Mouse (Mus musculus): ENCODE results near the gene Ubxn2a. TPM values are rescaled to one million over a fixed set of nuclear protein-coding genes. Genes with fewer than 3 reads are reported as not detected.

Ubxn2a gene
- polyA plus RNA-seq, 1 experiment from 2014 or later = 30.0 TPM

DNA sequence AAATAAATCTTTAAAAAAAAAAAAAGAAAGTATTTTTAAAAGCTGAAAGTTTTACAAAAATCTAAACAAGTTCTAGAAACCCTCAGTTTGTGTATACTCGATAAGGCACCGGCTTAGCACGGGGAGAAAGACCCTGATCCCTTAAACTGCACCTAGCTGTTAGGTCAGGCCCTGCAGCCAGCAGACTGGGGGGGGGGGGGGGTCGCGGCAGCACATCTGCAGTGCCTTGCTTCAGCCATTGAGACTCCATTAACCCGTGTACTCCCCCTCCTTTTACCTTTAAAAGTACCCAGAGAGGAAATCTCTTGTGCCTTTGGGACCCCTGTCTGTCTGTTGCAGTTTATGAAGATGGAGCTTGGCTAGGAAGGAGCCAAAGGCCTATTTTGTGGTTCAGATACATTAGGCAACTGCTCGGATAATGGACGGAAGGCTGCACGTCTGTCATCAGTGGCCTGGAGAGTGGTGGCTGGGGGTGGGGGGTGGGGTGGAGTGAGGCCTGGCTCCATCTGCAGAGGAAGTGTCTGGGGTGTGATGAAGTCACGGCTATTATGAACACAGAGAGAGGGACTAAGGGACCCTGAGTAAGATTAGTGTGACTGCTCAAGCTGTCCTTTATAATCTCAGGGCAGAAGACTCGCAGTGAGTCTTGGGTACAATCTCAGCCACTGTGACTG is 48.1 kb downstream of the Ubxn2a start:
- H3K9ac ChIP-seq (ENCODE audit: low read length) = no peak overlapping the region
- H3K27ac ChIP-seq (ENCODE audit: low read depth) = no peak overlapping the region
- H3K4me2 ChIP-seq (ENCODE audit: low read length) = no peak overlapping the region
- no peak for DNase-seq (ENCODE audit: low spot score)
- no peaks in the 10 kb centered on the region for H3K27me3 ChIP-seq (replicated peaks; ENCODE audit: control insufficient read depth, insufficient read depth, low read length)
- 53% methylated on average over 11 of the region's 11 CpGs for WGBS
- ATAC-seq (replicated peaks; ENCODE audit: low FRiP score, low TSS enrichment, low read depth) = no peak
- no peak overlapping the region for H3K4me3 ChIP-seq (ENCODE audit: low read depth, low read length)
- H3K9me3 ChIP-seq (ENCODE audit: control insufficient read depth, low read length) = no peaks in the 10 kb centered on the region
- peaks cover 14% of the 10 kb centered on the region for H3K36me3 ChIP-seq (ENCODE audit: control insufficient read depth, insufficient read depth, low read length)
- peaks cover 9% of the 10 kb centered on the region for H3K4me1 ChIP-seq (replicated peaks; ENCODE audit: control insufficient read depth, insufficient read depth, low read length)

DNA sequence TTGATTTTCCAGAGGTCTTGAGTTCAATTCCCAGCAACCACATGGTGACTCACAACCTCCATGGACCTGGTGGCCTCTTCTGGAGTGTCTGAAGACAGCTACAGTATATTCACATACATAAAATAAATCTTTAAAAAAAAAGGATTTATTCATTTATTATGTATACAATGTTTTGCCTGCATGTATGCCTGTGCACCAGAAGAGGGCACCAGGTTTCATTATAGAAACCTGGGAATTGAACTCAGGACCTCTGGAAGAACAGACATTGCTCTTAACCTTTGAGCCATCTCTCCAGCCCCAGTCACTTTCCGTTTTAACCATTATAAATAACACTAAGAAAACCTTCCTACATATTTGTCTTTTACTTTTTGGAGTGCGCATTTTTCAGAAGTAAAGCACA is 50.7 kb downstream of the Ubxn2a start:
- H3K4me3 ChIP-seq (ENCODE audit: low read depth, low read length) = no peak overlapping the region
- 91% methylated on average over 2 of the region's 2 CpGs for WGBS
- no peaks in the 10 kb centered on the region for H3K4me1 ChIP-seq (replicated peaks; ENCODE audit: control insufficient read depth, insufficient read depth, low read length)
- H3K9ac ChIP-seq (ENCODE audit: low read length) = no peak overlapping the region
- no peak for ATAC-seq (replicated peaks; ENCODE audit: low FRiP score, low TSS enrichment, low read depth)
- no peak overlapping the region for H3K4me2 ChIP-seq (ENCODE audit: low read length)
- no peaks in the 10 kb centered on the region for H3K9me3 ChIP-seq (ENCODE audit: control insufficient read depth, low read length)
- no peaks in the 10 kb centered on the region for H3K27me3 ChIP-seq (replicated peaks; ENCODE audit: control insufficient read depth, insufficient read depth, low read length)
- DNase-seq (ENCODE audit: low spot score) = no peak
- H3K36me3 ChIP-seq (ENCODE audit: control insufficient read depth, insufficient read depth, low read length) = peaks cover 14% of the 10 kb centered on the region
- H3K27ac ChIP-seq (ENCODE audit: low read depth) = no peak overlapping the region

- Histone ChIP-seq H3K9me3 (ENCODE audit: control insufficient read depth, low read length) (no peaks in the 10 kb centered on the region), H3K36me3 (ENCODE audit: control insufficient read depth, insufficient read depth, low read length) (peaks cover 21% of the 10 kb centered on the region), H3K4me1 (replicated peaks; ENCODE audit: control insufficient read depth, insufficient read depth, low read length) (no peaks in the 10 kb centered on the region), H3K27me3 (replicated peaks; ENCODE audit: control insufficient read depth, insufficient read depth, low read length) (no peaks in the 10 kb centered on the region), H3K9ac (ENCODE audit: low read length) (no peak overlapping the region), H3K4me3 (ENCODE audit: low read depth, low read length) (no peak overlapping the region), H3K27ac (ENCODE audit: low read depth) (no peak overlapping the region), H3K4me2 (ENCODE audit: low read length) (no peak overlapping the region)
- DNase-seq (ENCODE audit: low spot score) (no peak), ATAC-seq (replicated peaks; ENCODE audit: low FRiP score, low TSS enrichment, low read depth) (no peak)
- 98% methylated on average over 5 of the region's 5 CpGs for WGBS
These were observed 51.3 kb downstream of the Ubxn2a start for GRCm38 (mm10) chr12:4856160-4856559.

GRCm38 (mm10) chr12:4843741-4844140 is 63.8 kb downstream of the Ubxn2a start:
- H3K27me3 ChIP-seq (replicated peaks; ENCODE audit: control insufficient read depth, insufficient read depth, low read length) = 0 out of 2 replicates have a peak, but pooled peaks cover 3% of the 10 kb centered on the region
- H3K36me3 ChIP-seq (ENCODE audit: control insufficient read depth, insufficient read depth, low read length) = no peaks in the 10 kb centered on the region
- 0% methylated on average over 12 of the region's 12 CpGs for WGBS
- H3K27ac ChIP-seq (ENCODE audit: low read depth) = peak overlapping the region; percentile 7; the same call in 1 of the 2 replicates
- peaks cover 9% of the 10 kb centered on the region for H3K4me1 ChIP-seq (replicated peaks; ENCODE audit: control insufficient read depth, insufficient read depth, low read length)
- H3K9ac ChIP-seq (ENCODE audit: low read length) = peak overlapping the region; percentile 42
- peak; percentile 76 for DNase-seq (ENCODE audit: low spot score)
- H3K4me2 ChIP-seq (ENCODE audit: low read length) = peak overlapping the region; percentile 72
- no peaks in the 10 kb centered on the region for H3K9me3 ChIP-seq (ENCODE audit: control insufficient read depth, low read length)
- ATAC-seq (replicated peaks; ENCODE audit: low FRiP score, low TSS enrichment, low read depth) = no peak
- H3K4me3 ChIP-seq (ENCODE audit: low read depth, low read length) = peak overlapping the region; percentile 57

GRCm38 (mm10) chr12:4842890-4843597 is 64.5 kb downstream of the Ubxn2a start, which contains the start of gene Wdcp:
TSS of gene Wdcp (plus strand) at chr12:4843303.
- peak; percentile 93 for DNase-seq (ENCODE audit: low spot score)
- 1% methylated on average over 30 of the region's 30 CpGs for WGBS
- Histone ChIP-seq H3K4me2 (ENCODE audit: low read length) (peak within 1 kb of the TSS; percentile 72), H3K4me3 (ENCODE audit: low read depth, low read length) (peak within 1 kb of the TSS; percentile 57), H3K27ac (ENCODE audit: low read depth) (peak within 1 kb of the TSS; percentile 7; the same call in 1 of the 2 replicates), H3K27me3 (replicated peaks; ENCODE audit: control insufficient read depth, insufficient read depth, low read length) (0 out of 2 replicates have a peak, but pooled peaks cover 3% of the 10 kb centered on the region), H3K9me3 (ENCODE audit: control insufficient read depth, low read length) (no peaks in the 10 kb centered on the region), H3K9ac (ENCODE audit: low read length) (peak within 1 kb of the TSS; percentile 42), H3K36me3 (ENCODE audit: control insufficient read depth, insufficient read depth, low read length) (no peaks in the 10 kb centered on the region), H3K4me1 (replicated peaks; ENCODE audit: control insufficient read depth, insufficient read depth, low read length) (peaks cover 9% of the 10 kb centered on the region)
- peak; percentile 89 for ATAC-seq (replicated peaks; ENCODE audit: low FRiP score, low TSS enrichment, low read depth)

DNA sequence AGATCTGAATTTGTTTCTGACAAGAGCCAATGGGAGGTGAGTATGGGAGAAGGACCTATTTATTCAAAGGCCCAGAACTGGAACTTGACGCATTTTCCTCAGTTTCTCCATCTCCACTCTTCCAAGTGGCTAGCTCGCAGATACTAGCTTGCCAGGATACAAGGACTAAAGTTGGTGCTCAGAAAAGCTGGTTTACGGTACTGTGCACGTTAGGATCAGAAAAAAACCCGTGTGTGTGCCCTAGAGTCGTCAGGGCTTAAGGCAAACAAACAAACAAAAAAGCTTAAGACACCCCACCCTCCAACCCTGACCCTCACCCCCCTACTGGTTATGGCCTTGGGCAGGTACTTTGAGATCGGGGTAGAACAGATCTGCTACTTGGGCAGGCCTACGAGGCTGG is 65.0 kb downstream of the Ubxn2a start:
- Histone ChIP-seq H3K36me3 (ENCODE audit: control insufficient read depth, insufficient read depth, low read length) (no peaks in the 10 kb centered on the region), H3K9me3 (ENCODE audit: control insufficient read depth, low read length) (no peaks in the 10 kb centered on the region), H3K4me3 (ENCODE audit: low read depth, low read length) (no peak overlapping the region), H3K9ac (ENCODE audit: low read length) (no peak overlapping the region), H3K27me3 (replicated peaks; ENCODE audit: control insufficient read depth, insufficient read depth, low read length) (0 out of 2 replicates have a peak, but pooled peaks cover 3% of the 10 kb centered on the region), H3K4me1 (replicated peaks; ENCODE audit: control insufficient read depth, insufficient read depth, low read length) (peaks cover 9% of the 10 kb centered on the region), H3K27ac (ENCODE audit: low read depth) (no peak overlapping the region), H3K4me2 (ENCODE audit: low read length) (no peak overlapping the region; the same call in 1 of the 2 replicates)
- ATAC-seq (replicated peaks; ENCODE audit: low FRiP score, low TSS enrichment, low read depth) (no peak), DNase-seq (ENCODE audit: low spot score) (no peak)
- 83% methylated on average over 8 of the region's 8 CpGs for WGBS

DNA sequence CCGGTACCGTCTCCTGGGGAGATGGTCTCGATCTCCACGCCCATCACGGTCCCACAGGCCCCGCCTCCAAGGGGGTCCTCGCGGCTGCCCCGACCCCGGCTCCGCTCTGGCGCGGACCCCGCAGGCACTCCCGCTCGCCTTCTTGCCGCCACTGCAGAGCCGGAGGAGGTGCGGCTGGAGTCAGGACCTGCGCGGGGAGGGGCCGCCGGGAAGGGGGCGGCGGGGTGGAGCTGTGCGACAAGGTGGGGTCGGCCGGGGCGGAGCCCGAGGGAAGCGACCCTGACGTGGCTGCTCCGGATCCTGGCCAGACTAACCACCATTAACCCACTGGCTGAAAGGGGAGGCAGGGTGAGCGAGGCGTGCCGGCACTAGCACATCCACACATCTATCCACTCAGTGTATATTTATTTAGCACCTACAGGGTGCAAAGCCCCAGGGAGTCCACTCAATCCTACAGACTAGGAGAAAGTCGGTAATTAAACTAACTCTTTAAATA is 66.1 kb downstream of the Ubxn2a start, which contains the start of gene Fkbp1b:
TSS of gene Fkbp1b (minus strand) at position 200 of the 496 bp plus-strand sequence.
- Histone ChIP-seq H3K27me3 (replicated peaks; ENCODE audit: control insufficient read depth, insufficient read depth, low read length) (0 out of 2 replicates have a peak, but pooled peaks cover 3% of the 10 kb centered on the region), H3K27ac (ENCODE audit: low read depth) (no peak within 1 kb of the TSS; the same call in 1 of the 2 replicates), H3K4me3 (ENCODE audit: low read depth, low read length) (peak within 1 kb of the TSS; percentile 69), H3K9me3 (ENCODE audit: control insufficient read depth, low read length) (no peaks in the 10 kb centered on the region), H3K4me1 (replicated peaks; ENCODE audit: control insufficient read depth, insufficient read depth, low read length) (peaks cover 12% of the 10 kb centered on the region), H3K9ac (ENCODE audit: low read length) (peak within 1 kb of the TSS; percentile 45), H3K36me3 (ENCODE audit: control insufficient read depth, insufficient read depth, low read length) (no peaks in the 10 kb centered on the region), H3K4me2 (ENCODE audit: low read length) (peak within 1 kb of the TSS; percentile 95)
- DNase-seq (ENCODE audit: low spot score) (peak; percentile 82), ATAC-seq (replicated peaks; ENCODE audit: low FRiP score, low TSS enrichment, low read depth) (peak; percentile 79)
- under 1% methylated on average over 37 of the region's 37 CpGs for WGBS

GRCm38 (mm10) chr12:4840741-4841140 is 66.8 kb downstream of the Ubxn2a start:
- Histone ChIP-seq H3K27ac (ENCODE audit: low read depth) (no peak overlapping the region), H3K4me2 (ENCODE audit: low read length) (peak overlapping the region; percentile 95), H3K9me3 (ENCODE audit: control insufficient read depth, low read length) (no peaks in the 10 kb centered on the region), H3K4me3 (ENCODE audit: low read depth, low read length) (peak overlapping the region; percentile 69), H3K27me3 (replicated peaks; ENCODE audit: control insufficient read depth, insufficient read depth, low read length) (0 out of 2 replicates have a peak, but pooled peaks cover 3% of the 10 kb centered on the region), H3K9ac (ENCODE audit: low read length) (peak overlapping the region; percentile 45), H3K36me3 (ENCODE audit: control insufficient read depth, insufficient read depth, low read length) (no peaks in the 10 kb centered on the region), H3K4me1 (replicated peaks; ENCODE audit: control insufficient read depth, insufficient read depth, low read length) (peaks cover 12% of the 10 kb centered on the region)
- DNase-seq (ENCODE audit: low spot score) (no peak), ATAC-seq (replicated peaks; ENCODE audit: low FRiP score, low TSS enrichment, low read depth) (no peak)
- 1% methylated on average over 11 of the region's 11 CpGs for WGBS
